Mouse (Mus musculus) neural tube, embryonic 14.5 days (tissue): ENCODE results near the gene Tox2. TPM values are rescaled to one million over a fixed set of nuclear protein-coding genes. Genes with fewer than 3 reads are reported as not detected.

Experiments
- ATAC-seq: fragments of 200-750 bp; cut with Nextera tagmentation; 2 replicates; pipeline ENCODE4 v1.8.0; 2017; ENCODE audit warnings: low read depth, mild to moderate bottlenecking, moderate TSS enrichment, moderate library complexity
- H3K27ac ChIP-seq: fragments of 300-500 bp; sonication (generic); 2 replicates; pipeline ENCODE4 v1.5.1; 2014; ENCODE audit warnings: low read depth, mild to moderate bottlenecking, control low read depth, low read length, moderate library complexity, mixed read lengths
- H3K27me3 ChIP-seq: fragments of 300-500 bp; sonication (generic); 2 replicates; pipeline ENCODE4 v1.6.1; 2014; ENCODE audit warnings: low read length; ENCODE audit not compliant: control insufficient read depth, insufficient read depth
- H3K36me3 ChIP-seq: fragments of 300-500 bp; sonication (generic); 2 replicates; pipeline ENCODE4 v1.6.1; 2014; ENCODE audit warnings: low read length, mixed read lengths; ENCODE audit not compliant: control insufficient read depth, insufficient read depth
- H3K4me1 ChIP-seq: fragments of 300-500 bp; sonication (generic); 2 replicates; pipeline ENCODE4 v1.6.1; 2014; ENCODE audit warnings: low read length; ENCODE audit not compliant: control insufficient read depth, insufficient read depth
- H3K4me2 ChIP-seq: fragments of 300-500 bp; sonication (generic); 2 replicates; pipeline ENCODE4 v1.6.1; 2014; ENCODE audit warnings: mild to moderate bottlenecking, low read depth, low read length, control low read depth
- H3K4me3 ChIP-seq: fragments of 300-500 bp; sonication (generic); 2 replicates; pipeline ENCODE4 v1.5.1; 2014; ENCODE audit warnings: low read depth, low read length, control low read depth, mixed read lengths
- H3K9ac ChIP-seq: fragments of 300-500 bp; sonication (generic); replicated peaks from 2 replicates; pipeline ENCODE4 v1.6.1; 2014; ENCODE audit warnings: low read depth, mild to moderate bottlenecking, control low read depth, low read length, mixed read lengths
- H3K9me3 ChIP-seq: fragments of 300-500 bp; sonication (generic); 2 replicates; pipeline ENCODE4 v1.6.1; 2016; ENCODE audit warnings: low read length; ENCODE audit not compliant: control insufficient read depth
- whole genome bisulfite sequencing: fragments of 180-500 bp; shearing (Covaris S2); extraction: QIAGEN DNeasy Blood & Tissue Kit; methylation state at CpG from one replicate; pipeline ENCODE4 v1.1.7; 2014; 5-methylcytosine and 5-hydroxymethylcytosine counted together
- polyA plus RNA-seq: library from polyadenylated mRNA; unstranded; fragments of >200 nt; fragmentation: Nextera tagmentation; extraction: Ambion mirVana; gene quantifications from 2 replicates; pipeline ENCODE4 v1.2.1, GENCODE M21; 2014

Tox2 gene
- polyA plus RNA-seq, 1 experiment from 2014 or later: 24.1 TPM

DNA sequence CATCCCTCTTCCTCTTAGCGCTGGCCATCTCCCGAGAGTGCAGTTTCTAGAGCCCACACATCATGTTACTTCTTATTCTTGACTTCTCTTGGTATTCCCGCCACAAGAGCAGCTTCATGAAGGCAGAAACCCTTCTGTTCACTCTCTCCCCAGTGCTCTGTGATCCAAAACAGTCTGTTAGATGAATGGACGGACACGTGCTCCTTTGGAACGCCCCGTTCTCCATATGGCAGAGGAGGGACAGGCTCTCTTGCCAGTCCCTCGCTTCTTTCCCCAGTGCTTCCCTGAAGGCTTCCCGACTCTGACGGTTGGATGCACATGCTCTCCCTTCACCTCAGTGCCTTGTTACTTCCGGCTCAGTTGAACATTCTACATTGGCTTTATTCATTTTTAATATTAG lies 15.4 kb upstream of the Tox2 start:
- H3K36me3 ChIP-seq: no peaks in the 10 kb centered on the region
- no peaks in the 10 kb centered on the region for H3K9me3 ChIP-seq
- H3K27me3 ChIP-seq: no peaks in the 10 kb centered on the region
- 0 out of 2 replicates have a peak, but pooled peaks cover 3% of the 10 kb centered on the region for H3K4me1 ChIP-seq
- no peak overlapping the region for H3K9ac ChIP-seq
- WGBS: 53% methylated on average over 11 of the region's 11 CpGs
- H3K27ac ChIP-seq: no peak overlapping the region
- H3K4me2 ChIP-seq: no peak overlapping the region
- H3K4me3 ChIP-seq: no peak overlapping the region
- ATAC-seq: no peak

DNA sequence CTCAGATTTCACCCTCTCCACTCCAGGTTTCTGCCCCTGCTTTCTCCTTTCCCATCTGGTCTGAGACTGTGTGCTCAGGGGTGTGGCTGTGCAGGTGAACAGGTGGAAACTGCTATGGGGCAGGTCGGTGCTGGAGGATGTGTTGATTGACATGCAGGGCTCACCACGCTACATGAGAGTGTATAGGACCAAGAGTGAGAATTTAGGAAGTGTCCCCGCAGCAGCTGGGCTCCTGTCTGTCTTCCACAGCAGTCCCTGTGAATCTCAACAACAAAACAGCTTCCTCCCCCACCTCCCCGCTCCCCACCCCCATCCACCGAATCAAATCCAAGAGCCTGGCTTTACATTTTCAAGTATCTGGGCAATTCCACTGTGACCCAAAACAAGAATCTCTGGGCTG lies 13.3 kb upstream of the Tox2 start:
- H3K27me3 ChIP-seq: no peaks in the 10 kb centered on the region
- 12% methylated on average over 5 of the region's 5 CpGs for WGBS
- no peak overlapping the region for H3K9ac ChIP-seq
- H3K4me2 ChIP-seq: no peak overlapping the region
- ATAC-seq: no peak
- H3K27ac ChIP-seq: no peak overlapping the region
- H3K9me3 ChIP-seq: no peaks in the 10 kb centered on the region
- 0 out of 2 replicates have a peak, but pooled peaks cover 3% of the 10 kb centered on the region for H3K4me1 ChIP-seq
- no peaks in the 10 kb centered on the region for H3K36me3 ChIP-seq
- H3K4me3 ChIP-seq: no peak overlapping the region

DNA sequence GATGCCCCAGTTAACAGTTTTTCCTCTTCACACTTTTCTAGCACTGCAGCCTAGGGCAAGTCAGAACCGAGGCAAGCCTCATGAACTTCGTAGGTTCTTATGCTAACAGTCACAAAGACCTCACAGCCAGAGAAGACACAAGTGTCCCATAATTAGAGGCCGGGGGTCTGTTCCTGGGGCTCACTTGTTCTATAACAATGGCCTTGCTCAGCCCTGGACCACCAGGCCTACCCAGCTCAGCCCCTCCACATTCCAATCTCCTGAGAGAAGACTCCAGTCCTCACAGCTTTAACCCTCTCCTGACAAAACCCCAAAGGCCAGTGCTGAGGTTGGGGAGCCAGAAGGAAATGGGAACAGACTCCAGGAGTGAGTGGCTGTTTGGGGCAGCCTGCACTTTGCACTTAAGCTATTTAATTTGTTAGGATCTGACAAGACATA lies 12.9 kb upstream of the Tox2 start:
- Histone ChIP-seq H3K9ac (no peak overlapping the region), H3K4me2 (no peak overlapping the region), H3K36me3 (no peaks in the 10 kb centered on the region), H3K27me3 (no peaks in the 10 kb centered on the region), H3K9me3 (no peaks in the 10 kb centered on the region), H3K4me1 (0 out of 2 replicates have a peak, but pooled peaks cover 3% of the 10 kb centered on the region), H3K27ac (no peak overlapping the region), H3K4me3 (no peak overlapping the region)
- WGBS: 4% methylated on average over 3 of the region's 3 CpGs
- no peak for ATAC-seq

DNA sequence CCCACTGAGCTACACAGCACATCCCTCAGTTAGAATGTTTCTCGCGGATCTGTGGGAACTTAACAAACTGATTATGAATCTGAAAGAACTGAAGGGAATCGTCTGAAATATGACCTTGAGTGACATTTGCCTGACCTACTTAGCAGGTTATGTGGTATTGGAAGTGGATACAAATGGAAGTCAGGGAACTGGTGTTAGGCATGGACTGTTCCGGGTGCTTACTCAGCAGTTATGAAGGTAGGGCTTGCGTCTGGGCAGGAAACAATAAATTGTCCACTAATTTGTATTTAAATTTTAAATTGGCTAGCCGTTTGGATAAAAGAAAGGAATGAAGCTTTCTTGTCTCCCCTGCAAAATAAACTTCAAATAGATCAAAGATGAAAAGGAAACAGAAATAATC lies 10.4 kb upstream of the Tox2 start:
- no peak overlapping the region for H3K4me3 ChIP-seq
- H3K4me1 ChIP-seq: 0 out of 2 replicates have a peak, but pooled peaks cover 3% of the 10 kb centered on the region
- H3K27ac ChIP-seq: no peak overlapping the region
- WGBS: 70% methylated on average over 6 of the region's 6 CpGs
- H3K27me3 ChIP-seq: no peaks in the 10 kb centered on the region
- no peak for ATAC-seq
- no peaks in the 10 kb centered on the region for H3K36me3 ChIP-seq
- H3K4me2 ChIP-seq: no peak overlapping the region
- no peaks in the 10 kb centered on the region for H3K9me3 ChIP-seq
- no peak overlapping the region for H3K9ac ChIP-seq

DNA sequence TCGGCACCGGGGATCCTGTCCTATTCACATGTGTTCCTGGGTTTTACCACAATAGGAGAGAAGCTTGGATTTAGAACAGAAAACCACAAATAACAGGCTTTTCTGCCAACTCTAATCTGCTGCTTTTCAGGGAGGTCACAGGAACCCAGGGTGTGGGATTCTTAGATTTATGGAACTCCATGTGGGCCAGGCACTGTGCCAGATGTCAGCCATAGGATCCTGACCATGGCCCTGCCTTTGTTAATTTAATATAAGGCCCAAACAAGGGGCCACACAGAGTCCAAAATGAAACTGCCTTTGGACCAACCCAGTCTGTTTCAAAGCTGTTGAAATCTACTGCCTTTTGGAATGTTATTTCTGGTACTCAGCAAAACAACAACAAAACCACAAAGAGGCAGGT lies 8.9 kb upstream of the Tox2 start:
- H3K36me3 ChIP-seq: no peaks in the 10 kb centered on the region
- no peak for ATAC-seq
- H3K4me2 ChIP-seq: no peak overlapping the region
- H3K4me3 ChIP-seq: no peak overlapping the region
- no peaks in the 10 kb centered on the region for H3K27me3 ChIP-seq
- no peaks in the 10 kb centered on the region for H3K9me3 ChIP-seq
- no peak overlapping the region for H3K27ac ChIP-seq
- H3K9ac ChIP-seq: no peak overlapping the region
- whole genome bisulfite sequencing: 18% methylated on average over 2 of the region's 2 CpGs
- 0 out of 2 replicates have a peak, but pooled peaks cover 3% of the 10 kb centered on the region for H3K4me1 ChIP-seq

DNA sequence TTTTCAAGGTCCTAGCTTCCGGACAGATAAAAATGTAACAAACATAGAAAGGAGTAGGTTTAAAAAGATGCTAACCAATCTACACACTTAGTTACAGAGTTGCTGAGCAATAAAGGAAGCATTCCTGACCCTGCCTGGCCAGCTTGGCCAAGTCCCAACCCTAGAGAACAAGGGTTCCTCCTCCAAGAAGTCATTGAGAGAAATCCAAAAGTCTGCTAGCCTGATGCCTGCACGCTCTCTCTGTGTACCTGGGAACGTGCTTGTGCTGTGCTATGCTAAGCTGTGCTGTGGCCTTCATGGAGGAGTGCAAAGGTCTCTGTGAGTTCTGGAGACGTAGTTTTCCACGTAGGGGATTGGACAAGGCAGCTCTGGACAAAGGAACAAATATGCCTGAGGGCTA lies 8.4 kb upstream of the Tox2 start:
- H3K4me1 ChIP-seq: 0 out of 2 replicates have a peak, but pooled peaks cover 2% of the 10 kb centered on the region

DNA sequence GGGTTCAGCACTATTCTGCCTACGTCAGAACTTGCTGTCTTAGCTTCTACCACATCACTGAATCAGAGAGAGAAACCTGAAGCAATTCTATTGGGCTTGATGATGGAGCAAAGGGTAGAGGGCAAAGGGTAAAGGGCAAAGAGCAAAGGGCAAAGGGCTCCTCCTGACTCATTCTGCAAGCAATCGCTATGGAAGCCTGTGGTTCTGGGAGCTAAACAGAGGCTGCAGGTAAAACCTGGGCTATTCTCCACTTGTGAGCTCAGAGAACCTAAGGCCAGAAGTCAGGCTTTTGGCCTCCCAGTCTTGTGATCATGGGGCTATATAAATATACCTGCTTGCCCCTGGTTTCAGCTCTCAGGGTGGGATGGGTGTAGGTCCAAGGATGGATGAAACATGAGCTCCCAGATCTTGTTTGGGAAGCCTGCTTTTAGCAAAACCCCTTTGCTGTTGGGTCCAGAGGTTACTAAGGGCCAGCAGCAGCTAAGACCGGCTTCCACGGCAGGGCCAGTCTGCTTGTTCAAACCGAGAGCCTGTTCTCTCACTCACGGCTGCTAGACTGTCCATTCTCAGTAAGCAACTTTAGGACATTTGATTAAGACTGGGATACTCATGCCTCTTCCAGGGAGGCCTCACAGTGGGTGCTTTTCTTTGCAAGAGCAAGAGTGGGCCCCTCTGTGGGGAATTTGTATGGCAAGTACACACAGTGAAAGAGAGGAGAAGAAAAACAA lies 7.7 kb upstream of the Tox2 start:
- H3K27ac ChIP-seq: no peak overlapping the region; the same call in 1 of the 2 replicates
- H3K4me2 ChIP-seq: no peak overlapping the region
- H3K9ac ChIP-seq: no peak overlapping the region
- no peaks in the 10 kb centered on the region for H3K4me1 ChIP-seq
- no peak for ATAC-seq
- no peaks in the 10 kb centered on the region for H3K9me3 ChIP-seq
- no peaks in the 10 kb centered on the region for H3K36me3 ChIP-seq
- no peaks in the 10 kb centered on the region for H3K27me3 ChIP-seq
- no peak overlapping the region for H3K4me3 ChIP-seq
- WGBS: 12% methylated on average over 6 of the region's 6 CpGs

More for the DNA sequence above, 8.4 kb upstream of the Tox2 start:
- Histone ChIP-seq H3K4me2 (no peak overlapping the region), H3K27me3 (no peaks in the 10 kb centered on the region), H3K4me3 (no peak overlapping the region), H3K9ac (no peak overlapping the region), H3K27ac (no peak overlapping the region), H3K36me3 (no peaks in the 10 kb centered on the region), H3K9me3 (no peaks in the 10 kb centered on the region)
- no peak for ATAC-seq
- 64% methylated on average over 5 of the region's 5 CpGs for WGBS

DNA sequence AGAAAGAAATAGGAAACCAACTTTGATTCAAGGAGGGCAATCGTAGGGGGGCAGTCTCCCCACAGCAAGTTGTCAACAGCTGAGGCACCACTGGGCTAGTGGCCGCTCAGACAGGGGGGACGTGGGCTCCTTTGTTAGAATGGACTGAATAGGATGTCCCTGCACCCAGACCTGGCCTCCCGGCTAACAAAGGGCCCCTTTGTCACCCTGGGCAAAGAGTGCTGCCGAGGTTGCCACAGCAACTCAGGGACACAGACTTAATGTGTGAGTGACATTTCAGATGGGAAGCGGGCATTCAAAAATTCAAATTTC lies 7.1 kb upstream of the Tox2 start:
- H3K4me1 ChIP-seq: no peaks in the 10 kb centered on the region
- no peak for ATAC-seq
- H3K27ac ChIP-seq: no peak overlapping the region; the same call in 1 of the 2 replicates
- H3K27me3 ChIP-seq: no peaks in the 10 kb centered on the region
- no peak overlapping the region for H3K9ac ChIP-seq
- 17% methylated on average over 6 of the region's 6 CpGs for WGBS
- no peaks in the 10 kb centered on the region for H3K9me3 ChIP-seq
- no peak overlapping the region for H3K4me3 ChIP-seq
- H3K36me3 ChIP-seq: no peaks in the 10 kb centered on the region
- no peak overlapping the region for H3K4me2 ChIP-seq

DNA sequence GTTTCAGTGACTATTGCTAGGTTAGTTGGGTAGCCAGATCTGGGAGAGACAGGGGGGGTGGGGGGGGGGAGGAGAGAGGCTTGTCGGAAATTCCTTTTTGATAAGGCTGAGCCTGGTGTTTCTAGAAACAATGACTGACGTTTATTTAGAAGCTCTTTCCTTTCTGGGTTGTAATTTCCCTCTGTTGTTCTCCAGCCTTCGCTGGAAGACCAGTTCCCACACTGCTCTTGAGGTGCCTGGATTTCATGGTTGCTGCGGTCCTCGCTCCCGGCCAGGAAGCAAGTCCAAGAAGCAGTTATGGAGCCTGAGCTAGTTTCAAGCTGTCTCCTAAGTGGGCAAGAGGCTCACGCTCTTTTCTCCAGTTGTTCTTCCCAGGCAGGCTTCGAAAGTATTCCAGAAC lies 1.0 kb upstream of the Tox2 start:
- Histone ChIP-seq H3K9me3 (no peaks in the 10 kb centered on the region), H3K4me2 (no peak overlapping the region; the same call in 1 of the 2 replicates), H3K4me1 (0 out of 2 replicates have a peak, but pooled peaks cover 8% of the 10 kb centered on the region), H3K27me3 (peaks cover 20% of the 10 kb centered on the region), H3K36me3 (no peaks in the 10 kb centered on the region), H3K27ac (no peak overlapping the region), H3K9ac (no peak overlapping the region), H3K4me3 (no peak overlapping the region)
- ATAC-seq: no peak
- 35% methylated on average over 8 of the region's 8 CpGs for WGBS
